Comparison of ENCODE assay signal across 14 mouse cellular contexts in genomic region chr11:20329711-20330110, GRCm38 (mm10). TPM values are rescaled to one million over a fixed set of nuclear protein-coding genes. Genes with fewer than 3 reads are reported as not detected.
DNase-seq lines count a peak whose midpoint lies in the region; ATAC-seq and TF ChIP-seq lines count a peak whose summit lies in the region.
"Had no signal": no experiment of that assay in that cellular context is flagged by ENCODE, and none has a peak within 500 bp of the region (broad histone marks: within the 10 kb centered on the region; RNA-seq: fewer than 3 reads in every experiment).

No protein-coding gene starts in this region.

- no peaks in the 10 kb centered on the region for H3K9me3 ChIP-seq in heart, embryonic 12.5 days (replicated peaks)
- H3K9me3 ChIP-seq in forebrain, postnatal 0 days (ENCODE audit: low read length) = no peaks in the 10 kb centered on the region
- H3K9me3 ChIP-seq: embryonic facial prominence, embryonic 13.5 days had no signal

- WGBS in heart, embryonic 12.5 days = 89% methylated on average over 5 of the region's 5 CpGs
- WGBS in forebrain, postnatal 0 days = 89% methylated on average over 5 of the region's 5 CpGs

- H3K4me1 ChIP-seq in heart, embryonic 12.5 days (replicated peaks) = peaks cover 21% of the 10 kb centered on the region
- peaks cover 17% of the 10 kb centered on the region for H3K4me1 ChIP-seq in forebrain, postnatal 0 days (ENCODE audit: insufficient read depth)

- TF ChIP-seq CTCF in forebrain, postnatal 0 days (IDR thresholded peaks at IDR 0.05; ENCODE audit: low read depth) = no peak

- DNase-seq in heart, adult 18-20 months = no peak
- peak; percentile 23 for DNase-seq in 416B (ENCODE audit: low read depth)
- DNase-seq in forebrain, postnatal 0 days = no peak
- no peak for DNase-seq in kidney, adult 8-10 months
- no peak for DNase-seq in ovary, postnatal 14 days (ENCODE audit: low spot score)
- DNase-seq in cerebellum, adult 11 months = no peak
- DNase-seq: adrenal gland, postnatal 25 days; cerebellum, adult 11-12 months; gastrocnemius, postnatal 10 days; kidney, postnatal 4 days; thymus, postnatal 14 days had no signal

- no peak for ATAC-seq in heart, embryonic 12.5 days (ENCODE audit: insufficient number of reproducible peaks, low FRiP score)
- ATAC-seq in forebrain, postnatal 0 days = no peak
- peak; percentile 19; the same call in 1 of the 2 replicates for ATAC-seq in megakaryocyte, adult 5-6 weeks (ENCODE audit: poor library complexity, severe bottlenecking)

- H3K4me3 ChIP-seq in heart, embryonic 12.5 days = peak overlapping the region; percentile 66; the same call in 1 of the 2 replicates
- peak overlapping the region; percentile 82; the same call in 1 of the 2 replicates for H3K4me3 ChIP-seq in forebrain, postnatal 0 days (ENCODE audit: low read depth, low read length)

- peak overlapping the region; percentile 47 for H3K4me2 ChIP-seq in heart, embryonic 12.5 days
- H3K4me2 ChIP-seq in forebrain, postnatal 0 days (ENCODE audit: low read depth) = peak overlapping the region; percentile 79

- no peak overlapping the region for H3K27ac ChIP-seq in heart, embryonic 12.5 days (ENCODE audit: poor library complexity, severe bottlenecking)
- no peak overlapping the region for H3K27ac ChIP-seq in forebrain, postnatal 0 days (ENCODE audit: low read depth, low read length)
- H3K27ac ChIP-seq: embryonic facial prominence, embryonic 13.5 days had no signal

- no peak overlapping the region for H3K9ac ChIP-seq in heart, embryonic 12.5 days
- no peak overlapping the region for H3K9ac ChIP-seq in forebrain, postnatal 0 days
- H3K9ac ChIP-seq: embryonic facial prominence, embryonic 13.5 days had no signal

- H3K27me3 ChIP-seq in heart, embryonic 12.5 days (replicated peaks) = peaks cover 21% of the 10 kb centered on the region
- H3K27me3 ChIP-seq in forebrain, postnatal 0 days (ENCODE audit: insufficient read depth, low read length) = no peaks in the 10 kb centered on the region
- H3K27me3 ChIP-seq: embryonic facial prominence, embryonic 13.5 days had no signal

- H3K36me3 ChIP-seq in heart, embryonic 12.5 days = no peaks in the 10 kb centered on the region
- H3K36me3 ChIP-seq in forebrain, postnatal 0 days (ENCODE audit: insufficient read depth) = no peaks in the 10 kb centered on the region
- H3K36me3 ChIP-seq: embryonic facial prominence, embryonic 13.5 days had no signal

RNA-seq across cellular contexts. Expression of gene Slc1a4, which starts 2.8 kb away (rescaled TPM):
- polyA plus RNA-seq in heart, embryonic 12.5 days (2016; fragmentation: Nextera tagmentation; extraction: Ambion mirVana) = 12.1 and 12.4 TPM in 2 replicates
- total RNA-seq in heart, adult 18-20 months (2021) = 1 to 10 TPM; 1.4 TPM
- total RNA-seq in forebrain, postnatal 0 days (2014; rRNA removed) = 123 and 164 TPM in 2 replicates
- 57.4 and 70.1 TPM in 2 replicates for polyA plus RNA-seq in forebrain, postnatal 0 days (2015; fragmentation: Nextera tagmentation; extraction: Ambion mirVana)
- total RNA-seq in megakaryocyte, adult 5-6 weeks (2015) = not detected in 2 replicates
- total RNA-seq in megakaryocyte, adult 5-6 weeks (2017) = 0.07 and 0.20 TPM in 2 replicates

Comparison
In these comparisons a context has a peak if more than half of its experiments do, and no peak if none do; other contexts are left out.
1. RNA of gene Slc1a4, which starts 2.8 kb away (total RNA-seq): 123 to 164 TPM in forebrain, postnatal 0 days; 1.4 TPM in heart, adult 18-20 months and 0.07 to 0.20 TPM in megakaryocyte, adult 5-6 weeks; every median in the first group is over 10 times any median in the second.